Mouse (Mus musculus) neutrophil, adult 59 days (primary cell): ENCODE data around the gene Csnk1e. TPM values are rescaled to one million over a fixed set of nuclear protein-coding genes. Genes with fewer than 3 reads are reported as not detected.

Source experiments
- total RNA-seq, 2 experiments: library from RNA; stranded (reverse); gene quantifications; 1 replicate in 1 of 2; 2 replicates in 1 of 2; pipeline ENCODE4 v1.2.4; 2023

Csnk1e gene
- 100 to 1,000 TPM; 101 to 115 TPM for total RNA-seq

GRCm38 (mm10) chr15:79455106-79455810, at the start of gene Csnk1e:
Csnk1e (minus strand) TSS chr15:79455566.

DNA sequence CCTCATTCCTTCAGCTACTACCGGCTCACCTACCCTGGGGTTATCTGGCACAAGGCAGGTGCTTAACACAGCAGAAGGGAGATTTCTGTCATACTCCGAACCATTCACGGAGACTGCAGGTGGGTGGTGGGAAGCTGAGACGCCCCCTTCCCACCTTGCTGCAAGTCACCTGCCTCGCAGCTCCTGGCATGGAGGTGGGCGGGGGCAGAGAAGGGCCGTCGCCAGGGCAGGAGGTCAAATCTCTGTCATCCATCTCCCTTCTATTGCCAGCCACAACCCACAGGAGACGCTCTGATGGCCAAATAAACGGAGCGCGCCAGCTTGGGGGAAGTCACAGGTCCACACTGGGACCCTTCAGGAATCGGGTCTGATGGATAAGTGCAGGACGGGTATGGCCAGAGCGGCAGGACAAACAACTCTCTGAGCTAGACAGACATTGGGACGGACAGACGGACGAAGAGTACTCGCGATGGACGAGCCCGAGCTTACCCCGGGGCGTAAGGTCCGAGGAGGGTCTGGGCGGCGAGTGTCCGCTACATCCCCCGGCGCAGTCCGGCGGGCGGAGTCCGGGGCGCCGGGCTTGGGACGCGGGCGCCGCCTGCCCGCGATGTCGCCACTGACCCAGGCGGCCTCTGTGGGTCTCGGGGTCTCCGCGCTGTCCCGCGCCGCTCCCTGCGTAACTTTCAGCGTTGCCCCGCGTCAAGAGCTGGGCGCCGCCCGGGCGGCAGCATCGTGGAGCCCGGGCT, 49.5 kb upstream of the Csnk1e start, which contains the start of gene Kcnj4:
Gene Kcnj4, minus strand, starts transcription at position 535 of the 746 bp plus-strand sequence.

DNA sequence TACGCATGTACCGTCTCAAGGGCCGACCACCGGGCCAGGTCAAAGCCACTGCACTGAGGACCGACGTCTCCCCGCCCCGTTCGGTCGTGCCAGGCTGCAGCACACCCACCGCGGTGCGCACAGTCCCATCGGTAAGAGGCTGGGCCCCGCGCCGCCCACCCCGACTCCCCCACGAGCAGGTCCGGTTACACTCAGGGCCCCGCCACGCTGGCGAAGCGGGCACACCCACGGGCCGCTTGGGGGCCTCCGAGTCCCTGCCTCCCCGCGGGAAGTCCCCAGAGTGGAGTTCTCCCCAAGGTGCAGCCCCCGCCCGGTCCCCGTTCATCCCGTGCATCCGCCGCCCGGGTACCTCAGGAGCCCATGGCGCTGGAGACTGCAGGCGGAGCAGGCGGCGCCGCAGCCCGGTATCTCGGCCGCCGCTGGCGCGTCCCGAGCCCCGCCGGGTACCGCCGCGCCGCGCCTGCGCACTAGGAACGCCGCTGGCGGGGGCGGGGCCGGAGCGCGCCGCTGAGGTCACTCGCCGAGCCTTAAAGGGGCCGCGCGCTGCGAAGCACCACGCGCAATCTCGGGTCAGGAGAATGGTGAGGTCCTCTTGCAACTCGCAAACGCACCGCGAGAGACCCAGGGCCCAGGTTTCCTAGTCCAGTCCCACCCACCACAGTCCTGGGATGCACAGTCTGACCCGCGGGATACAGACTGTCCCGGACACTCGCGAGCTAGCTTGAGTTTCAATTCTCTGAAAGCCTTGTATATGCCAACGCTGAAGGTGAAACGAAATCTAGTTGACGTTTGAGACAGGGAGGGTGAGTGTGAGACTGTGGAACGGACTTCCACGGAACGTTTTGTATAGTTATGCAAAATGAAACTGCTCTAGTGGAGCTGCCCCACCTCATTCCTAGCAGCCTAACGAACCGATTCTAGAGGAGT, 52.3 kb downstream of the Csnk1e start, which contains the start of gene Tmem184b:
Gene Tmem184b, minus strand, starts transcription at position 734 of the 927 bp plus-strand sequence.

Other genes starting within 250 kb of the Csnk1e start
- gene Pick1, start 226.4 kb downstream of the Csnk1e start, total RNA-seq: 1 to 10 TPM; 5.8 to 7.4 TPM
- gene Gm49486, start 226.2 kb downstream of the Csnk1e start, total RNA-seq: under 1 TPM; 0.16 to 0.18 TPM
- gene Slc16a8, start 200.8 kb downstream of the Csnk1e start, total RNA-seq: not detected
- not detected for gene Baiap2l2, start 170.0 kb downstream of the Csnk1e start, total RNA-seq
- gene Pla2g6, start 127.2 kb downstream of the Csnk1e start, total RNA-seq: 1 to 10 TPM; 5.4 to 8.4 TPM
- 10 to 100 TPM; 12.0 to 15.1 TPM for gene Maff, start 108.9 kb downstream of the Csnk1e start, total RNA-seq
- 10 to 100 TPM; 68.6 to 77.2 TPM for gene Tmem184b, start 52.0 kb downstream of the Csnk1e start, total RNA-seq
- not detected for gene Kcnj4, start 49.7 kb upstream of the Csnk1e start, total RNA-seq
- gene Kdelr3, start 60.8 kb upstream of the Csnk1e start, total RNA-seq: not detected
- 100 to 1,000 TPM; 173 to 204 TPM for gene Ddx17, start 91.2 kb upstream of the Csnk1e start, total RNA-seq
- gene Dmc1, start 149.5 kb upstream of the Csnk1e start, total RNA-seq: 1 to 10 TPM; 1.3 to 3.7 TPM
- gene Fam227a, start 203.4 kb upstream of the Csnk1e start, total RNA-seq: 1 to 10 TPM; 3.1 TPM
- gene Cby1, start 203.6 kb upstream of the Csnk1e start, total RNA-seq: 10 to 100 TPM; 24.0 to 24.6 TPM
- gene Tomm22, start 215.3 kb upstream of the Csnk1e start, total RNA-seq: 100 to 1,000 TPM; 101 to 111 TPM
- 10 to 100 TPM; 22.1 to 25.7 TPM for gene Josd1, start 232.4 kb upstream of the Csnk1e start, total RNA-seq
- gene Gtpbp1, start 235.3 kb upstream of the Csnk1e start, total RNA-seq: 100 to 1,000 TPM in 1 of 2 experiments, 10 to 100 TPM in 1; 98.1 to 101 TPM